Mouse (Mus musculus) limb, embryonic 11.5 days (tissue): ENCODE results near the gene Pld2. TPM values are rescaled to one million over a fixed set of nuclear protein-coding genes. Genes with fewer than 3 reads are reported as not detected.

Experiments used
- ATAC-seq: fragments of 200-750 bp; cut with Nextera tagmentation; 2 replicates; pipeline ENCODE4 v1.8.0; 2017; ENCODE audit warnings: low read depth; ENCODE audit not compliant: insufficient number of reproducible peaks, low FRiP score, low TSS enrichment
- DNase-seq: peaks from one replicate; pipeline ENCODE4 v3.0.0-alpha.2; 2015; ENCODE audit warnings: low spot score
- H3K27ac ChIP-seq: fragments of 300-500 bp; sonication (generic); replicated peaks from 2 replicates; pipeline ENCODE4 v1.5.1; 2014; ENCODE audit warnings: low read depth, mild to moderate bottlenecking, low read length
- H3K27me3 ChIP-seq: fragments of 300-500 bp; sonication (generic); 2 replicates; pipeline ENCODE4 v1.6.1; 2014; ENCODE audit warnings: mild to moderate bottlenecking, low read length, mixed read lengths; ENCODE audit not compliant: control insufficient read depth, insufficient read depth
- H3K36me3 ChIP-seq: fragments of 300-500 bp; sonication (generic); 2 replicates; pipeline ENCODE4 v1.6.1; 2014; ENCODE audit warnings: mild to moderate bottlenecking, low read length, moderate library complexity, mixed read lengths; ENCODE audit not compliant: control insufficient read depth, insufficient read depth
- H3K4me1 ChIP-seq: fragments of 300-500 bp; sonication (generic); 2 replicates; pipeline ENCODE4 v1.6.1; 2014; ENCODE audit warnings: low read length, mixed read lengths; ENCODE audit not compliant: control insufficient read depth, insufficient read depth
- H3K4me2 ChIP-seq: fragments of 300-500 bp; sonication (generic); 2 replicates; pipeline ENCODE4 v1.6.1; 2014; ENCODE audit warnings: low read depth, mild to moderate bottlenecking, moderate library complexity; ENCODE audit not compliant: severe bottlenecking
- H3K4me3 ChIP-seq: fragments of 300-500 bp; sonication (generic); 2 replicates; pipeline ENCODE4 v1.5.1; 2014; ENCODE audit warnings: low read depth, low read length
- H3K9ac ChIP-seq: fragments of 300-500 bp; sonication (generic); 2 replicates; pipeline ENCODE4 v1.6.1; 2014; ENCODE audit warnings: mild to moderate bottlenecking, low read length
- H3K9me3 ChIP-seq: fragments of 300-500 bp; sonication (generic); 2 replicates; pipeline ENCODE4 v1.6.1; 2016; ENCODE audit warnings: low read length; ENCODE audit not compliant: control insufficient read depth
- WGBS: fragments of 180-500 bp; shearing (Covaris S2); extraction: QIAGEN DNeasy Blood & Tissue Kit; methylation state at CpG from one replicate; pipeline ENCODE4 v1.1.7; 2014; 5-methylcytosine and 5-hydroxymethylcytosine counted together
- polyA plus RNA-seq: library from polyadenylated mRNA; unstranded; fragments of >200 nt; fragmentation: Nextera tagmentation; extraction: Ambion mirVana; gene quantifications from 2 replicates; pipeline ENCODE4 v1.2.1, GENCODE M21; 2014

Pld2 gene
- polyA plus RNA-seq, 1 experiment from 2014 or later = 3.9 TPM

DNA sequence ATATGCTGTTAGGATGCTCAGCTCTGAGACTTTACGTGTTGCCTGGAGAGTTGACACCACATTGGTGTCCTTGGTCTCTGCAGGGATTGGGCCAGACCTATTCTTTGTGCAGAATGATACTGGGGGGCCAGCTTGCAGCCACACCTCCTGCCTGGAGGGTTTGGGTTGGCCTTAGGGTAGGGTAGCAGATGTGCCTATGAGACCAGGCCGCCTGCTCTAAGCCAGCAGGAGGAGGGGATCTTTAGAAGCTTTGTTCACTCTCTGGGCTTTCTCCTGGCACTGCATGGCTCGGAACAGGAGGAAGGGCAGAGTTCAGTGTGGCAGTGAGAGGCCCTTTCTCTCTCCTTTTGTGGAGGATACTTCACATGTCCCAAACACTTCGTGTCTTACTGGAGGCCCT, 56.2 kb downstream of the Pld2 start:
- Histone ChIP-seq H3K4me2 (no peak overlapping the region), H3K4me3 (no peak overlapping the region), H3K27ac (no peak overlapping the region), H3K27me3 (no peaks in the 10 kb centered on the region), H3K9me3 (no peaks in the 10 kb centered on the region), H3K9ac (no peak overlapping the region), H3K36me3 (peaks cover 11% of the 10 kb centered on the region; the same call in 1 of the 2 replicates), H3K4me1 (no peaks in the 10 kb centered on the region)
- no peak for DNase-seq
- 73% methylated on average over 4 of the region's 4 CpGs for WGBS
- no peak for ATAC-seq

GRCm38 (mm10) chr11:70597301-70597700, 57.4 kb downstream of the Pld2 start:
- H3K9ac ChIP-seq = no peak overlapping the region
- peaks cover 12% of the 10 kb centered on the region; the same call in 1 of the 2 replicates for H3K36me3 ChIP-seq
- H3K9me3 ChIP-seq = no peaks in the 10 kb centered on the region
- H3K27ac ChIP-seq = no peak overlapping the region
- DNase-seq (no peak), ATAC-seq (no peak)
- WGBS = 85% methylated on average over 6 of the region's 6 CpGs
- H3K27me3 ChIP-seq = no peaks in the 10 kb centered on the region
- no peaks in the 10 kb centered on the region for H3K4me1 ChIP-seq
- H3K4me2 ChIP-seq = no peak overlapping the region
- no peak overlapping the region for H3K4me3 ChIP-seq

DNA sequence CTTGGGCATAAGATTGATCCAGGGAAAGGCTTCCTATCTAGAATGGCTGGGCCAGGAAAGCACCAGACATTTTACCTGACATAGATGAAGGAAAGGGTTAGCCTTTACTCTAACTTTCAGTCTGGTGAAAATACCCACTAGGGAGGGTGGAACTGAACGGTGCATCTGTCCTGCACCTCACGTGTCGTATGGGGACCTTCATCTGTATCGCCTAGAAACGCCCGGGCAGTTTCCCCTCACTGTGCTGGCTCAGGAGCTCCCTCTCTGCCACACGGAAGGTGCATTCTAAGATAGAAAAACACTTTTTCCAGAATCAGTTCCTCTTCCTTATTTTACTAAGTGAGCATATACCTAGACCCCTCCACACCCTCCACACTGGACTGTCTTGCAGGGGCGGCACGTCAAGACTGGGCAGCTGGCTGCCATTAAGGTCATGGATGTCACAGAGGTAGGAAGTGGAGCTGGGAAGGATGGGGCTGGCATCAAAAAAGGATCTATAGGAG, 58.6 kb downstream of the Pld2 start:
- Histone ChIP-seq H3K4me2 (no peak overlapping the region), H3K4me3 (no peak overlapping the region), H3K4me1 (no peaks in the 10 kb centered on the region), H3K36me3 (peaks cover 12% of the 10 kb centered on the region; the same call in 1 of the 2 replicates), H3K9ac (no peak overlapping the region), H3K9me3 (no peaks in the 10 kb centered on the region), H3K27me3 (no peaks in the 10 kb centered on the region), H3K27ac (no peak overlapping the region)
- 91% methylated on average over 9 of the region's 9 CpGs for whole genome bisulfite sequencing
- ATAC-seq (no peak), DNase-seq (no peak)

DNA sequence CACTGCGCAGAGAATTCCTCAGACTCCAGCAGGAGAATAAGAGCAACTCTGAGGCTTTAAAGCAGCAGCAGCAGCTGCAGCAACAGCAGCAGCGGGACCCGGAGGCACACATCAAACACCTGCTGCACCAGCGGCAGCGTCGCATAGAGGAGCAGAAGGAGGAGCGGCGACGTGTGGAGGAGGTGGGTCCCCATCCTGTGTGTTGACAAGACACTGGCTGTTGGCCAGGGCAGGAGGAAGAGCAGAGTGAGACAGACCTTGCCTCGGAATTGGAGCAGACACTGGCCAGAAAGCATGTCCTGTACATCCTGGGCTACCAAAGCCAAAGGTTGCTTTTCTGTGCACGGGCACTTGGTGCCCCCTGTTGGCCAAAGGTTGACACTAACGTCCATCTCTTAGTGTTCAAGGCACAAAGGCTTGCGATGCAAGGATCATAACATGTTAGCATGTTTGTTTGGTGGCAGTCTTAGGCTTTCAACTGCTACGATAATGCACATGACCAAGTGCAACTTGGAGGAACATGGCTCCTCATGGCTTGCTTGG, 65.2 kb downstream of the Pld2 start:
- WGBS = 66% methylated on average over 14 of the region's 14 CpGs
- H3K27ac ChIP-seq = no peak overlapping the region
- H3K4me3 ChIP-seq = no peak overlapping the region
- peak; percentile 80 for DNase-seq
- H3K27me3 ChIP-seq = no peaks in the 10 kb centered on the region
- H3K4me2 ChIP-seq = no peak overlapping the region
- H3K9ac ChIP-seq = no peak overlapping the region
- ATAC-seq = no peak
- H3K36me3 ChIP-seq = peaks cover 23% of the 10 kb centered on the region
- H3K9me3 ChIP-seq = no peaks in the 10 kb centered on the region
- no peaks in the 10 kb centered on the region for H3K4me1 ChIP-seq

GRCm38 (mm10) chr11:70606717-70607116, 66.9 kb downstream of the Pld2 start:
- H3K4me1 ChIP-seq = no peaks in the 10 kb centered on the region
- H3K4me3 ChIP-seq = no peak overlapping the region
- H3K36me3 ChIP-seq = peaks cover 28% of the 10 kb centered on the region
- WGBS = 69% methylated on average over 12 of the region's 12 CpGs
- no peaks in the 10 kb centered on the region for H3K9me3 ChIP-seq
- no peak overlapping the region for H3K4me2 ChIP-seq
- no peaks in the 10 kb centered on the region for H3K27me3 ChIP-seq
- no peak overlapping the region for H3K9ac ChIP-seq
- no peak overlapping the region for H3K27ac ChIP-seq
- DNase-seq = no peak
- no peak for ATAC-seq

- no peak overlapping the region for H3K4me2 ChIP-seq
- H3K4me3 ChIP-seq = no peak overlapping the region
- no peaks in the 10 kb centered on the region for H3K4me1 ChIP-seq
- H3K9me3 ChIP-seq = no peaks in the 10 kb centered on the region
- H3K27me3 ChIP-seq = no peaks in the 10 kb centered on the region
- no peak overlapping the region for H3K27ac ChIP-seq
- no peak overlapping the region for H3K9ac ChIP-seq
- peaks cover 30% of the 10 kb centered on the region for H3K36me3 ChIP-seq
- WGBS = 92% methylated on average over 9 of the region's 9 CpGs
- ATAC-seq = no peak
- no peak for DNase-seq
Observed at GRCm38 (mm10) chr11:70607611-70608010, 67.7 kb downstream of the Pld2 start.

Other genes with a start within 250 kb of the Pld2 start
- gene Alox12e, start 217.4 kb upstream of the Pld2 start, polyA plus RNA-seq = not detected in 2 replicates
- 0.20 TPM in 1 of 2 replicates, not detected in the other for gene Alox15, start 188.0 kb upstream of the Pld2 start, polyA plus RNA-seq
- gene Pelp1, start 130.0 kb upstream of the Pld2 start, polyA plus RNA-seq = 45.2 and 50.8 TPM in 2 replicates
- gene Arrb2, start 107.4 kb upstream of the Pld2 start, polyA plus RNA-seq = 21.9 and 30.3 TPM in 2 replicates
- 46.5 and 50.1 TPM in 2 replicates for gene Med11, start 88.1 kb upstream of the Pld2 start, polyA plus RNA-seq
- gene Zmynd15, start 80.6 kb upstream of the Pld2 start, polyA plus RNA-seq = 0.15 and 0.41 TPM in 2 replicates
- gene Cxcl16, start 80.1 kb upstream of the Pld2 start, polyA plus RNA-seq = 1.0 and 1.4 TPM in 2 replicates
- gene Tm4sf5, start 34.8 kb upstream of the Pld2 start, polyA plus RNA-seq = 0.49 and 0.64 TPM in 2 replicates
- 0.55 TPM in 1 of 2 replicates, not detected in the other for gene Vmo1, start 25.4 kb upstream of the Pld2 start, polyA plus RNA-seq
- gene Gltpd2, start 20.9 kb upstream of the Pld2 start, polyA plus RNA-seq = 0.39 and 0.50 TPM in 2 replicates
- 964 and 999 TPM in 2 replicates for gene Psmb6, start 14.7 kb upstream of the Pld2 start, polyA plus RNA-seq
- not detected in 2 replicates for gene Gm40193, start 7.1 kb upstream of the Pld2 start, polyA plus RNA-seq
- 21.2 and 22.7 TPM in 2 replicates for gene Mink1, start 22.8 kb downstream of the Pld2 start, polyA plus RNA-seq
- gene 4930544D05Rik, start 75.8 kb downstream of the Pld2 start, polyA plus RNA-seq = not detected in 2 replicates
- not detected in 2 replicates for gene Chrne, start 79.2 kb downstream of the Pld2 start, polyA plus RNA-seq
- 1.2 and 1.3 TPM in 2 replicates for gene Gp1ba, start 99.1 kb downstream of the Pld2 start, polyA plus RNA-seq
- gene Rnf167, start 107.2 kb downstream of the Pld2 start, polyA plus RNA-seq = 89.5 and 99.1 TPM in 2 replicates
- gene Slc25a11, start 107.4 kb downstream of the Pld2 start, polyA plus RNA-seq = 141 and 148 TPM in 2 replicates
- gene Pfn1, start 114.6 kb downstream of the Pld2 start, polyA plus RNA-seq = 2,040 and 2,092 TPM in 2 replicates
- gene Eno3, start 117.1 kb downstream of the Pld2 start, polyA plus RNA-seq = 49.4 and 53.3 TPM in 2 replicates
- 156 and 173 TPM in 2 replicates for gene Spag7, start 129.4 kb downstream of the Pld2 start, polyA plus RNA-seq
- gene Camta2, start 148.0 kb downstream of the Pld2 start, polyA plus RNA-seq = 8.2 and 11.8 TPM in 2 replicates
- gene Inca1, start 160.1 kb downstream of the Pld2 start, polyA plus RNA-seq = 0.71 and 0.96 TPM in 2 replicates
- gene Kif1c, start 160.5 kb downstream of the Pld2 start, polyA plus RNA-seq = 7.2 and 10.2 TPM in 2 replicates
- gene Zfp3, start 224.1 kb downstream of the Pld2 start, polyA plus RNA-seq = 5.8 and 6.3 TPM in 2 replicates